Mouse (Mus musculus) G1E (cell line): ENCODE data around the gene Tc2n.

Experiments used
- CTCF ChIP-seq: IDR thresholded peaks from 2 replicates; pipeline ENCODE4 v1.5.1; 2012; ENCODE audit warnings: low read depth, low read length, inconsistent platforms, mixed read lengths
- GATA1 ChIP-seq: IDR thresholded peaks from 2 replicates; pipeline ENCODE4 v1.6.1; 2012; ENCODE audit warnings: borderline replicate concordance, low read length, inconsistent platforms, mixed read lengths
- POLR2AphosphoS5 ChIP-seq: IDR thresholded peaks from 2 replicates; pipeline ENCODE4 v1.6.1; 2012; ENCODE audit warnings: low read depth, low read length, inconsistent platforms; ENCODE audit not compliant: insufficient replicate concordance
- TAL1 ChIP-seq: conservative IDR thresholded peaks from 2 replicates; pipeline ENCODE4 v1.6.1; 2012; ENCODE audit warnings: low read depth, low read length, inconsistent platforms, mixed read lengths

DNA sequence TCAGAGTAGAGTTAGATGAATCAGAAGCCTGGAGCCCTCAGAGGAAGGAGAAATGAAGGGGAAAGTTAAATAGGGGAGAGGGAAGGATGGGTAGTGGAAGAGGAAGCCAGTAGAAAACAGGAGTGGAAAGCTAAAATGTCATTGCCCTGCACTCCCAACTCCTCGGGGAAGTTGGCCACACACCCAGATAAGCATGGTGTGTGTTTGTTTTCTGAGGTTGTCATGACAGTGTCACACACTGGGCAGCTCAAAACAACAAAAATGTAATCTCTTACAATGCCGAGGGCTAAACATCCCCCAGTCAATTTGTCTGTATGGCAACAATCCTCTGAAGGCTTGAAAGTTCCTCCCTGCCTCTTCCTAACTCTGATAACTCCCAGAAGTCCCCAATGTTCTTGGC, 22.2 kb upstream of the Tc2n start:
- TF ChIP-seq GATA1: no peak
- TF ChIP-seq CTCF: no peak
- TF ChIP-seq TAL1: no peak
- TF ChIP-seq POLR2AphosphoS5: no peak
